Mouse (Mus musculus) bone marrow, adult 2 months (tissue): Measurements from ENCODE around the gene Lpgat1.

Experiments used
- CTCF ChIP-seq: fragments of 200-500 bp; IDR thresholded peaks from 2 replicates; pipeline ENCODE4 v1.5.1; 2011; ENCODE audit warnings: low read length, control low read depth; ENCODE audit not compliant: control insufficient read depth, insufficient read depth
- POLR2A ChIP-seq: fragments of 200-500 bp; IDR thresholded peaks from 2 replicates; pipeline ENCODE4 v1.6.1; 2011; ENCODE audit warnings: low read depth, mild to moderate bottlenecking, control low read depth, low read length, borderline replicate concordance; ENCODE audit not compliant: control insufficient read depth

GRCm38 (mm10) chr1:191718522-191719281 is 1.1 kb downstream of the Lpgat1 start:
- TF ChIP-seq POLR2A (no peak), CTCF (no peak)
